Mouse (Mus musculus) liver, postnatal 0 days (tissue): ENCODE results near the gene S100a1.
A peak's percentile ranks its signal among the peaks of the same experiment; 100 is the strongest.

ENCODE experiments used
- CTCF ChIP-seq: sonication (generic); IDR thresholded peaks from 2 replicates; pipeline ENCODE4 v1.5.1; 2016; ENCODE audit warnings: antibody characterized with exemption, low read depth
- EP300 ChIP-seq: IDR thresholded peaks from 2 replicates; pipeline ENCODE4 v1.6.1; 2016; ENCODE audit warnings: antibody characterized with exemption, low read depth, mild to moderate bottlenecking

- peak; percentile 89 for TF ChIP-seq CTCF
- no peak for TF ChIP-seq EP300
Observed at GRCm38 (mm10) chr3:90466311-90466766, 47.9 kb downstream of the S100a1 start.
